Mouse (Mus musculus) C2C12 (cell line): ENCODE measurements around the gene Kcnt2. TPM values are rescaled to one million over a fixed set of nuclear protein-coding genes. Genes with fewer than 3 reads are reported as not detected.

Source experiments
- H3K27me3 ChIP-seq: one replicate; pipeline ENCODE4 v1.6.1; 2011; ENCODE audit not compliant: control insufficient read depth, insufficient read depth, insufficient read length
- H3K36me3 ChIP-seq: one replicate; pipeline ENCODE4 v1.6.1; 2011; ENCODE audit not compliant: control insufficient read depth, insufficient read depth
- H3K4me3 ChIP-seq: one replicate; pipeline ENCODE4 v1.5.1; 2011; ENCODE audit warnings: mild to moderate bottlenecking, control low read depth; ENCODE audit not compliant: poor library complexity, insufficient read depth, severe bottlenecking
- H3K79me2 ChIP-seq: one replicate; pipeline ENCODE4 v1.6.1; 2011; ENCODE audit not compliant: control insufficient read depth, insufficient read depth
- H3K79me3 ChIP-seq: one replicate; pipeline ENCODE4 v1.6.1; 2011; ENCODE audit warnings: low read depth, control low read depth
- H3ac ChIP-seq: one replicate; pipeline ENCODE3; 2011; ENCODE audit warnings: low read depth; ENCODE audit not compliant: control insufficient read depth, insufficient read length
- CEBPB ChIP-seq: IDR thresholded peaks from one replicate; pipeline ENCODE4 v1.6.1; 2011; ENCODE audit warnings: low read depth, mild to moderate bottlenecking, control low read depth, moderate library complexity
- CTCF ChIP-seq: IDR thresholded peaks from one replicate; pipeline ENCODE4 v1.5.1; 2011; ENCODE audit not compliant: control insufficient read depth, insufficient read depth, insufficient read length
- FOSL1 ChIP-seq: IDR thresholded peaks from one replicate; pipeline ENCODE4 v1.8.0; 2011; ENCODE audit warnings: mild to moderate bottlenecking, low read length; ENCODE audit not compliant: poor library complexity, insufficient read depth, severe bottlenecking
- MAX ChIP-seq: IDR thresholded peaks from one replicate; pipeline ENCODE4 v1.6.1; 2011; ENCODE audit warnings: mild to moderate bottlenecking, control low read depth
- MYOD1 ChIP-seq: IDR thresholded peaks from one replicate; pipeline ENCODE4 v1.6.1; 2011; ENCODE audit warnings: low read depth; ENCODE audit not compliant: control insufficient read depth, insufficient read length
- MYOG ChIP-seq: IDR thresholded peaks from one replicate; pipeline ENCODE4 v1.6.1; 2011; ENCODE audit not compliant: control insufficient read depth, insufficient read length; ENCODE audit errors: extremely low read depth
- USF1 ChIP-seq: IDR thresholded peaks from one replicate; pipeline ENCODE4 v1.6.1; 2011; ENCODE audit warnings: low read depth, mild to moderate bottlenecking, control low read depth, moderate library complexity
- polyA plus RNA-seq: library from polyadenylated mRNA; unstranded; fragments of >200 nt; fragmentation: generic; extraction: Trizol; gene quantifications from one replicate; pipeline ENCODE4 v1.2.1, GENCODE M21; 2012; ENCODE audit warnings: missing spikeins

Kcnt2 gene
- polyA plus RNA-seq, 1 experiment = 0.01 TPM

GRCm38 (mm10) chr1:140624918-140625317 lies 379.0 kb downstream of the Kcnt2 start:
- Histone ChIP-seq H3K4me3 (no peak overlapping the region), H3K79me3 (no peaks in the 10 kb centered on the region), H3ac (no peak overlapping the region), H3K79me2 (no peaks in the 10 kb centered on the region), H3K36me3 (no peaks in the 10 kb centered on the region), H3K27me3 (no peaks in the 10 kb centered on the region)
- no peak for TF ChIP-seq CEBPB
- no peak for TF ChIP-seq CTCF
- no peak for TF ChIP-seq FOSL1
- TF ChIP-seq MYOD1 = no peak
- no peak for TF ChIP-seq USF1
- no peak for TF ChIP-seq MAX
- no peak for TF ChIP-seq MYOG

DNA sequence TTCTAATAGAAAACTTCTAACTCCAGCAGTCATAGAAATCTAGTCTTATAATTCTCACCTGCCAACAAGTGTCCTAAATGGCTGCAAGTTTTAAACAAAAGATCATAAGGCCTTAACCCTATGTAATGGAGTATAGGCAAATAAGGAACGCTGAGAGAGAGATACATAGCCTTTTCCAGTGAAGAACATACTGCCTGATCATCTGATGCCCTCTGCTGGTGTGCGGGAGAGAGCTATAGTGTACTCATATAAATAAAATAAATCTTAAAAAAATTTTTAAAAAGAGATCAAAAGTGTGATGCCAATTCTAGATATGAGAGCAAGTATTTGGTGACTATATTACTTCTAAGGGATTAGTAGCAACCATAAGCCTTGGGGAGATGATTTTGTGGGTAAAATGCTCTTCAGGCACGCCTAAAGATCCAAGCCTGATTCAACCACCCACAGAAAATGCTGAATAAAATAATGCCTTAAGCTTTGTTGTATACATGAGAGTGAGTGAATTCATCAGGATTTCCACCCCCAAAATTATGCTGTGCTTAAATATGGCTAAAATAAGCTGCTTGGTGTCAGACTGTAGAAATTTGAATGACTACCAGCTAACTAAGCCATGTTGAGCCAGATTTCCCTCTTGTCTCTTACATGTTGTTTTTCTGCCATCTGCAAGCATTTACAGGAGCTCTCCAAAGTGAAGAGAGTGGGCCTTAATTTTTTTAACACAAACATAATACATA lies 413.8 kb downstream of the Kcnt2 start:
- Histone ChIP-seq H3K4me3 (no peak overlapping the region), H3ac (no peak overlapping the region), H3K27me3 (no peaks in the 10 kb centered on the region), H3K36me3 (no peaks in the 10 kb centered on the region), H3K79me2 (no peaks in the 10 kb centered on the region), H3K79me3 (no peaks in the 10 kb centered on the region)
- TF ChIP-seq USF1 (no peak), MAX (no peak), FOSL1 (no peak), CEBPB (no peak), CTCF (no peak), MYOG (no peak), MYOD1 (no peak)

DNA sequence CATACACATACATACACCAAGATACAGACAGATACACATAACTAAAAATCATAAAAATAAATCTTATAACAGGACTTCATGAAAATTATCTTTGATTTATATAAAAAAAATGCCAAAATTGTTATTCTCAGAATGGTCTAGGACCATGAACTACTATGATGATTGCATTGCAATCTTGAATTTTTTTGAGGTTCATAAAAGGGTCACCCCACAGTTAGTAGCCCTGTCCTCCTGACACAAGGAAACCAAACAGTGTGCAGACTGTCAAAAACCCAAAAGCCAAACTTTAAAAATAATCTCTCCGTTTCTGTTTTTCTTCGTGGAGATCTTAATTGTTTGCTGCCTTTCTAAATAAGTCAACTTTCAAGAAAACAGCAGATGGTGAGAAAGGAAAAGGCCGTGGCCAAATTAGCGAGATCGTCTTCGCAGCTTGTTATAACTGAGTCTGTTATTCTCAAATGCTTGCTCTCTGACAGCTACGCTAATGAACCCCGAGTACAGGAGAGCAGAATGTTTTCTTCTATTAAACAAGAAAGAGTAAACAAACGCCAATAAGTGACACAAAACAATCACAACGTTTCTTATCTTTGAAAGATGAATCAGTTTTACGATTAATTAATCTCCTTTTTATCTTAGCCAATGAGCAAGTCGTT lies 414.9 kb downstream of the Kcnt2 start:
- no peak for TF ChIP-seq FOSL1
- TF ChIP-seq MAX = no peak
- no peak for TF ChIP-seq CEBPB
- TF ChIP-seq USF1 = no peak
- no peak for TF ChIP-seq MYOD1
- TF ChIP-seq MYOG = no peak
- TF ChIP-seq CTCF = no peak
- no peaks in the 10 kb centered on the region for H3K79me2 ChIP-seq
- H3ac ChIP-seq = no peak overlapping the region
- H3K27me3 ChIP-seq = no peaks in the 10 kb centered on the region
- H3K4me3 ChIP-seq = no peak overlapping the region
- no peaks in the 10 kb centered on the region for H3K79me3 ChIP-seq
- no peaks in the 10 kb centered on the region for H3K36me3 ChIP-seq

- Histone ChIP-seq H3K4me3 (no peak overlapping the region), H3ac (no peak overlapping the region), H3K36me3 (no peaks in the 10 kb centered on the region), H3K27me3 (no peaks in the 10 kb centered on the region), H3K79me2 (no peaks in the 10 kb centered on the region), H3K79me3 (no peaks in the 10 kb centered on the region)
- TF ChIP-seq USF1 = no peak
- no peak for TF ChIP-seq CEBPB
These were observed 415.4 kb downstream of the Kcnt2 start for GRCm38 (mm10) chr1:140661404-140661787.

Other genes with a start within 250 kb of the Kcnt2 start
- gene Cfh, start 62.4 kb upstream of the Kcnt2 start, polyA plus RNA-seq = 0.06 TPM